Comparison of ENCODE assay signal across 8 mouse cellular contexts in the genomic region with DNA sequence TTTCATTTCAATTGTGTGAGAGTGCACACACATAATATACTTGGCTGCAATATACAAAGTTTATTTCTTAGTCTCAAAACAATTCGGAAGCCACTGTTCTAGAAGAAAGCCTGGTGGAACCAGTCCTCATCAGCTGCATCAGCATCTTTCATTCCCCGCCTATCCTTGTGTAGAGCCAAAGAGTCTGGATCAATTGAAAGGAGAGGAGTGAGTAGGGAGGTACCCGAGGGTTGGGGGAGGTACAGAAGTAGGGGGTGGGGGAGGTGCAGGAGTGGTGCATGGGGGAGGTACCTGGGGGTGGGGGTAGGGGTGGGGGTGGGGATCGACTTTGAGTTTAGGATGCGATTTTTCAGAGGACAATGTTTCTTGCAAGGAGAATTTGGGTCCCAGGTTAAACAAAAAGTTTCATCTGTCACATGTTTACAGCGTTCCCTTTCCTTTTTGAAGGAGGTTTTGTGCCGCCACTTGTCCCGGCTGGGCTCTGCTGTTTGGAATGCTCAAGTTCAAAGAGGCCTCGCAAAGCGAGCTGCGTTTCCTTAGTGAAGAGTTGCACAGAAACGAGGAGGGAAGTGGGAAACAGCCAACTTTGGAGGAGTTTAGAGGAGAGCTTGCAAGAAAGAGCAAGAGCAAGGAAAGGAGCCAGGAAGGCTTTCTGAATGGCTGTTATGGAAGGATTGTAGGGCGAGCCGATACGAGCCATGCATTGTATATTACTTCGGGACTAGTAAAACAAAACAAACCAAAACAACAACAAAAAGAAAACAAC.
DNase-seq lines count a peak whose midpoint lies in the region; ATAC-seq lines count a peak whose summit lies in the region.

No protein-coding gene starts in this region.

- peak; percentile 3 for DNase-seq in cerebellum, adult 8-10 months
- DNase-seq in brain, adult 2 months (ENCODE audit: low read depth, low spot score), result peak; percentile 62
- peak; percentile 20 to 62 for DNase-seq in frontal cortex, postnatal 36 days (ENCODE audit: low spot score in 2 of 2)
- peak; percentile 49 to 53 for DNase-seq in layer of hippocampus, postnatal 10 days (ENCODE audit: low spot score in 2 of 2)
- DNase-seq in lung, postnatal 14 days, result peak; percentile 17
- peak; percentile 14 for DNase-seq in right cerebral cortex, postnatal 4 days
- no peak for DNase-seq in B cell, adult 2 months

- ATAC-seq in cerebellum, adult (ENCODE audit: insufficient number of reproducible peaks, low FRiP score, low TSS enrichment), result no peak

Comparison
In these comparisons a context has a peak if more than half of its experiments do, and no peak if none do; other contexts are left out.
1. DNase-seq: peak in cerebellum, adult 8-10 months (single experiment), brain, adult 2 months (single experiment), frontal cortex, postnatal 36 days (2 of 2), layer of hippocampus, postnatal 10 days (2 of 2), lung, postnatal 14 days (single experiment) and right cerebral cortex, postnatal 4 days (single experiment); none in B cell, adult 2 months (0 of 2).